Mouse (Mus musculus): ENCODE data around the gene Smpd3. TPM values are rescaled to one million over a fixed set of nuclear protein-coding genes. Genes with fewer than 3 reads are reported as not detected.
A peak's percentile ranks its signal among the peaks of the same experiment; 100 is the strongest.

The Smpd3 gene
- polyA plus RNA-seq, 1 experiment from 2014 or later: 1.7 TPM

GRCm38 (mm10) chr8:106306076-106306475, 31.7 kb downstream of the Smpd3 start:
- WGBS: 84% methylated on average over 1 of the region's 1 CpGs
- H3K4me2 ChIP-seq: no peak overlapping the region
- no peak overlapping the region for H3K4me3 ChIP-seq (replicated peaks)
- H3K4me1 ChIP-seq: peaks cover 7% of the 10 kb centered on the region; the same call in 1 of the 2 replicates
- no peaks in the 10 kb centered on the region for H3K9me3 ChIP-seq (replicated peaks)
- no peak overlapping the region for H3K9ac ChIP-seq
- H3K27me3 ChIP-seq: no peaks in the 10 kb centered on the region
- no peak overlapping the region for H3K27ac ChIP-seq
- no peak for ATAC-seq (replicated peaks; ENCODE audit: low FRiP score)
- no peaks in the 10 kb centered on the region for H3K36me3 ChIP-seq

DNA sequence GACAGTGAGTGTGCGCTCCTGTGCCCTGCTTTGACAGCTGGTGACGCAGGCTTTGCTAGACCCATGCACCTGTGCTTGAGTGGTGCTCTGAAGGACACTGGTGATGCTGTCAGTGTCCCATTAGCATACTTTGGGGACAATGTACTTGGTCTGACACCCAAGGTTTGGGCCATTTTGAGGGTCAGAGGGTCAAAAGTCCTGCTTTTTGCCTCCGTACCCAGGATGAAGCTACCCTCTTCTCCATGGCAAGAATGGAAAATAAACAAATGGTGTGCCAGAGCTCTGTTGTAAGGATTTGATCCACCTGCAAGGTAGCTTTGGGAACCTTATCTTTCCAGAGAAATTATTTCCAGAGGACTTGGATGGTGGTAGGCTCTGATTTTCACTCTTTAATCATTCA, 32.5 kb downstream of the Smpd3 start:
- Histone ChIP-seq H3K36me3 (no peaks in the 10 kb centered on the region), H3K27me3 (no peaks in the 10 kb centered on the region), H3K4me2 (no peak overlapping the region), H3K4me3 (replicated peaks) (no peak overlapping the region), H3K9ac (no peak overlapping the region), H3K9me3 (replicated peaks) (no peaks in the 10 kb centered on the region), H3K27ac (no peak overlapping the region), H3K4me1 (peaks cover 7% of the 10 kb centered on the region; the same call in 1 of the 2 replicates)
- 90% methylated on average over 3 of the region's 3 CpGs for WGBS
- no peak for ATAC-seq (replicated peaks; ENCODE audit: low FRiP score)

DNA sequence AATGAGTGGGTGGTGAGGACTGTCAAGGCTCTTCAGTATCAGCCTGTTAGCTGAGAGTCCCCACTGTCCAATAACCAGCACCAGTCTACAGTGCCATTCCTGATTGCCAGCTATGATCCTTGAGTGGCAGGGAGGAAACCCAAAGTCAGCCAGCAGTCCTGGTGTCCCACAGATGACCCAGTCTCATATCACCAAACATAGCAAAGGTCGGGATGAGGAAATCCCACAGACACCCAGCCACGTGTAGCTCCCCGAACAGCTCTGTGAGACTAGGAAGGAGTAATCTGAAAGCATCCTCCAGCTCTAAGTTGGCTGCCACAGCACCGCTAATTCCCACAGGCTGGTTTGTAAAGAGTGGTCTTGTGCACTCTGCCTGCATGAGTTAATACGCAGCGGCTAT, 33.5 kb downstream of the Smpd3 start:
- no peaks in the 10 kb centered on the region for H3K27me3 ChIP-seq
- WGBS: 77% methylated on average over 6 of the region's 6 CpGs
- ATAC-seq (replicated peaks; ENCODE audit: low FRiP score): no peak

DNA sequence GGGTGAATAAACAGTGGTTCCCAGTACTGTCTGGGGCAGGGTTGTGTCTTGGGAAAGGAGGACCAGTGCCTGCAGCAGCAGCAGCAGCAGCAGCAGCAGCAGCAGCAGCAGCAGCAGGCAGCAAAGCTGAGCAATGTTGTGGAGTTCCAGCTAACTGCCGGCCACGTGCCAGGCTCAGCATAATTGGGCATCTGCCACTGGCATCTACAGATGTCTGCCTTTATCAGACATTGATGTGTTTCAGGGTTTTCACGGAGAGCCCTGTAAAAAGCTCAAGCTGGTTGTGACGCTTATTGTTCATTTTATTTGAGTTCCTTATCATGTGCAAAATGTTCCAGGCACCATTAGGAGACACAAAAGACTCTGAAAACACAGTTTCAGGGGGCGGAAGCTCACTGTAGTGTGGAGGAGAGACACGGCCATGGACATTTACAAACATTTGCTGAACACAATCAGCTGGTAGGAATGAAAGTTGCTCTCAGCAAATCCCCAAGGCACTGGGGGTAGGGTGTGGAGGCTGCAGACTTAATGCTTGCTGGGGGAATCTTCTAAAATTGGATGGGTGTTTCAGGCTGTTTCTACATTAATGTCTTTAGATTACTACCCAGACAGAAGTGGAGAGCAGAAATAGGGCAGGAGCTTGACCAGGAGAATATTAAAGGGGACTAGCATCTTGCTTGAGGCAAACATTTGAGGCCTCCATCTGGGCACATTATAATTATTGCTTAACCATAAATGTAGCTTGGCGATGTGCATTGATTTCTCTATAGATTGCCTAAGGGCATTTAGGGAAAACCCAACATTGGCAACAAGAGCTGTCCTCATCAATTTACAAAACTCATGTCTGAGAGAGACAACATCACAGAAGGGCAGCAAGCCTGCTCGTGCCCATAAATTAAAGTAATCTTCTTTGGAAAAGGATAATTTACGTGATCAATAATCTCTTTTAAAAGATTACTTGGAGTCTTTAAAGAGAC, 36.8 kb downstream of the Smpd3 start:
- H3K27ac ChIP-seq: no peak overlapping the region
- WGBS: 74% methylated on average over 9 of the region's 9 CpGs
- ATAC-seq (replicated peaks; ENCODE audit: low FRiP score): no peak

More for the DNA sequence above, 33.5 kb downstream of the Smpd3 start:
- Histone ChIP-seq H3K27ac (no peak overlapping the region), H3K9ac (no peak overlapping the region), H3K9me3 (replicated peaks) (no peaks in the 10 kb centered on the region), H3K4me1 (peaks cover 7% of the 10 kb centered on the region; the same call in 1 of the 2 replicates), H3K4me3 (replicated peaks) (no peak overlapping the region), H3K36me3 (no peaks in the 10 kb centered on the region), H3K4me2 (no peak overlapping the region)

DNA sequence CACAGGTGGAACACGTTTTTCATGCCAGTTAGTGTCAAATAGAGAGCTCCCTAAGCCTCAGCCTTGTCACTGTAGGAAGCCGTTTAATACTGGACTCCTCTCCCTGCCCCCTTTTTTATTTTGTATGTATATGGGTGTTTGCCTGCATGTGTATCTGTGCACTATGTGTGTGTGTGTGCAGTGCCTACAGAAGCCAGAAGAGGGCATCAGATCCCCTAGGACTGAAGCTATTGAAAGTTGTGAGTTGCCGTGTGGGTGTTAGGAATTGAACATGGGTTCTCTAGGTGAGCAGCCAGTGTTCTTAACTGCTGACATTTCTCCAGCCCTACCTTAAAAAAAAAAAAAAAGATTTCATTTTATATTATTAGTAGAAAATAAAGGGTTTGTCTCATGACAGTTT, 38.1 kb downstream of the Smpd3 start:
- Histone ChIP-seq H3K27me3 (no peaks in the 10 kb centered on the region), H3K36me3 (no peaks in the 10 kb centered on the region), H3K27ac (no peak overlapping the region), H3K9me3 (replicated peaks) (no peaks in the 10 kb centered on the region), H3K4me2 (no peak overlapping the region), H3K9ac (no peak overlapping the region), H3K4me3 (replicated peaks) (no peak overlapping the region), H3K4me1 (no peaks in the 10 kb centered on the region)
- WGBS: 89% methylated on average over 3 of the region's 3 CpGs
- ATAC-seq (replicated peaks; ENCODE audit: low FRiP score): no peak

More for the DNA sequence above, 36.8 kb downstream of the Smpd3 start:
- Histone ChIP-seq H3K4me2 (no peak overlapping the region), H3K27me3 (no peaks in the 10 kb centered on the region), H3K9me3 (replicated peaks) (no peaks in the 10 kb centered on the region), H3K9ac (no peak overlapping the region), H3K36me3 (no peaks in the 10 kb centered on the region), H3K4me3 (replicated peaks) (no peak overlapping the region), H3K4me1 (no peaks in the 10 kb centered on the region)

DNA sequence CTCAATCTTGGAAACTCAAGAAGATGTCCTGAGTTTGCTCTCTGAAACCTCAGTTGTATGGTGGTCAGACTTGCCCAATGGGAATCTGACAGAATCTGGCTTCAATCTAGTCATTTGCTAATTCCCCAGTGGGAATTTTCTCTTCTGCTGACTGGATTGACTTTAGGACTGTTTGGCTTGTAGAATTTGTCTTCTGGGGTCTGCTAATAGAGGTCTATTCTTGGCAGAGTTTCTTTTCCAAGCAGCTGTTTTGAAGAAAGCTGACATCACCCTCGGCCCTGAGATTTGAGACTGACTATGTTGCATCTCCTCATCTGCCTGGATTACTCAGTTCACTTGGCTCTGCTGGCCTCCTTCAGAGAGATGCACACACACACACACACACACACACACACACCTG, 38.9 kb downstream of the Smpd3 start:
- ATAC-seq (replicated peaks; ENCODE audit: low FRiP score): no peak
- no peaks in the 10 kb centered on the region for H3K36me3 ChIP-seq
- no peaks in the 10 kb centered on the region for H3K4me1 ChIP-seq
- H3K9ac ChIP-seq: no peak overlapping the region
- H3K27me3 ChIP-seq: no peaks in the 10 kb centered on the region
- no peak overlapping the region for H3K4me3 ChIP-seq (replicated peaks)
- 0 out of 2 replicates have a peak overlapping the region, but pooled peaks have one; percentile 48 for H3K27ac ChIP-seq
- WGBS: 74% methylated on average over 1 of the region's 1 CpGs
- no peaks in the 10 kb centered on the region for H3K9me3 ChIP-seq (replicated peaks)
- no peak overlapping the region for H3K4me2 ChIP-seq

- no peak overlapping the region for H3K4me2 ChIP-seq
- H3K27ac ChIP-seq: 0 out of 2 replicates have a peak overlapping the region, but pooled peaks have one; percentile 48
- H3K4me1 ChIP-seq: no peaks in the 10 kb centered on the region
- no peak for ATAC-seq (replicated peaks; ENCODE audit: low FRiP score)
- H3K27me3 ChIP-seq: no peaks in the 10 kb centered on the region
- H3K9ac ChIP-seq: no peak overlapping the region
- 51% methylated on average over 5 of the region's 5 CpGs for WGBS
- H3K9me3 ChIP-seq (replicated peaks): no peaks in the 10 kb centered on the region
- H3K4me3 ChIP-seq (replicated peaks): no peak overlapping the region
- no peaks in the 10 kb centered on the region for H3K36me3 ChIP-seq
These were observed 39.5 kb downstream of the Smpd3 start for GRCm38 (mm10) chr8:106298261-106298660.

- WGBS: 71% methylated on average over 20 of the region's 20 CpGs
- H3K4me2 ChIP-seq: no peak overlapping the region
- no peaks in the 10 kb centered on the region for H3K27me3 ChIP-seq
- peaks cover 4% of the 10 kb centered on the region; the same call in 1 of the 2 replicates for H3K4me1 ChIP-seq
- H3K9ac ChIP-seq: no peak overlapping the region
- no peaks in the 10 kb centered on the region for H3K9me3 ChIP-seq (replicated peaks)
- H3K27ac ChIP-seq: no peak overlapping the region
- no peak overlapping the region for H3K4me3 ChIP-seq (replicated peaks)
- no peaks in the 10 kb centered on the region for H3K36me3 ChIP-seq
- no peak for ATAC-seq (replicated peaks; ENCODE audit: low FRiP score)
These were observed 45.0 kb downstream of the Smpd3 start for GRCm38 (mm10) chr8:106292484-106293396.

DNA sequence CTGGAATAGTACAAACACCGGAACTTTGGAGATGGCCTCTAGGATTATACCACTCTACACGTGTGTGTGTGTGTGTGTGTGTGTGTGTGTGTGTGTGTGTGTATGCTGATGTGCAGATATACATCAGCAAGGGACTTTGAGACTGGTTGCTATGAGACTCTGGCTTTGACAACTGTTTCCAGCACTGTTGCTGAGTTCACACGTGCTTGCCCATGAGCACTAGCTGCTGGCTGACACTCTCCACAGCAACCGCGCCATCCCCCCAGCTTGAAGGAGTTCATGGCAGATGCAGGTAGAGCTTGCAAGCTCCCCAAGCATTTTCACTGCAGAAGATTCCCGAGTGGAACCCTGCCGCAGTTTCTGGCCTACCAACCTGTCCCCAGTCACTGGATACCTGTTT, 48.3 kb downstream of the Smpd3 start:
- no peak overlapping the region for H3K4me2 ChIP-seq
- H3K4me1 ChIP-seq: peaks cover 10% of the 10 kb centered on the region; the same call in 1 of the 2 replicates
- ATAC-seq (replicated peaks; ENCODE audit: low FRiP score): no peak
- no peaks in the 10 kb centered on the region for H3K36me3 ChIP-seq
- no peaks in the 10 kb centered on the region for H3K9me3 ChIP-seq (replicated peaks)
- no peak overlapping the region for H3K4me3 ChIP-seq (replicated peaks)
- H3K27me3 ChIP-seq: 0 out of 2 replicates have a peak, but pooled peaks cover 2% of the 10 kb centered on the region
- 55% methylated on average over 7 of the region's 7 CpGs for WGBS
- H3K9ac ChIP-seq: no peak overlapping the region
- H3K27ac ChIP-seq: no peak overlapping the region

GRCm38 (mm10) chr8:106288732-106289131, 49.1 kb downstream of the Smpd3 start:
- no peak overlapping the region for H3K9ac ChIP-seq
- peaks cover 10% of the 10 kb centered on the region; the same call in 1 of the 2 replicates for H3K4me1 ChIP-seq
- 51% methylated on average over 2 of the region's 3 CpGs for WGBS
- ATAC-seq (replicated peaks; ENCODE audit: low FRiP score): no peak
- H3K4me3 ChIP-seq (replicated peaks): no peak overlapping the region
- no peaks in the 10 kb centered on the region for H3K36me3 ChIP-seq
- no peaks in the 10 kb centered on the region for H3K9me3 ChIP-seq (replicated peaks)
- H3K4me2 ChIP-seq: no peak overlapping the region
- 0 out of 2 replicates have a peak, but pooled peaks cover 2% of the 10 kb centered on the region for H3K27me3 ChIP-seq
- H3K27ac ChIP-seq: no peak overlapping the region

DNA sequence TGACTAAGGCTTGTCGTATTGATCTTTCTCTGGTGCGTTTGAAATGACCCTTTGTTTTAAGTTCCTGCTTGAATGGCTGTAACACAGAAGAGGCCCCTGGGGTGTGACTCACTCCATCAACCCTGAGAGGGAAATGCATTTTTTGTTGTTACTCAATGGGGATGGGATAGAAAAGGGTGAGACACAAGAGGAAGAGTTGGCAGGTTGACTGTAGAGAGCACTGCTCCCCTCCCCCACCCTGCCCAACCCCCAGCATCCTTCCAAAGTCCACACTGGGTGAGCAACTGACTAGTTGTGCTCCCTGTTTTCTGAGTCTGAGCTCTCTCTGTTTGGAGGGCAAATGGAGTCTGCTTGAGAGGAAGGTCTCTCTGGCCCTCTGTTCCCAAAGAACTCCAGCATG, 50.3 kb downstream of the Smpd3 start:
- no peak for ATAC-seq (replicated peaks; ENCODE audit: low FRiP score)
- Histone ChIP-seq H3K27ac (no peak overlapping the region), H3K4me1 (peaks cover 10% of the 10 kb centered on the region; the same call in 1 of the 2 replicates), H3K36me3 (no peaks in the 10 kb centered on the region), H3K27me3 (0 out of 2 replicates have a peak, but pooled peaks cover 2% of the 10 kb centered on the region), H3K4me2 (no peak overlapping the region), H3K9me3 (replicated peaks) (no peaks in the 10 kb centered on the region), H3K4me3 (replicated peaks) (no peak overlapping the region), H3K9ac (no peak overlapping the region)
- 11% methylated on average over 2 of the region's 2 CpGs for WGBS
